9 mouse cellular contexts compared by ENCODE assay signal in the genomic region with DNA sequence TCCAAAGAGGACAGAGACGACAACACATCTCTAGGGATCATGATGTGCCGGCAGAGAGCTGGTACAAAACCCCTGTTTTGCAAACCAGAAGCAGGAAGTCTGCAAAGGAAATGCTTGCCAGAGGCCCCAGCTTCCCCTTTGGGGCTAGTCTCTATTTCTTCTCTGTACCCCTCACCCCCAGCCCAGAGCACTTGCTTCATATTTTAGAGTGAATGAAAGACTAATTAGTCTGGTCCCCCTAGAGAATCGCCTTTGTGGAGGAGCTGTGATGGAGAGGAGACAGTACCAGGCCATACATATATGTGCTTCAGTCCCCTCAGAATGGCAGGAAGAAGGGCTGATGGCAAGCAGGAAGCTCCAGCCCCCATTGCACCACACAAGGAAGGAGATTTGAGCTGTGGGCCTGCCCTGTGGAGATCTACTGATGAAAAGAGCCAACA. TPM values are rescaled to one million over a fixed set of nuclear protein-coding genes. Genes with fewer than 3 reads are reported as not detected.
A peak's percentile ranks its signal among the peaks of the same experiment; 100 is the strongest.
DNase-seq lines count a peak whose midpoint lies in the region; ATAC-seq and TF ChIP-seq lines count a peak whose summit lies in the region.
"Had no signal": no experiment of that assay in that cellular context is flagged by ENCODE, and none has a peak within 500 bp of the region (broad histone marks: within the 10 kb centered on the region; RNA-seq: fewer than 3 reads in every experiment).

No protein-coding gene starts in this region.

- peak overlapping the region; percentile 1; the same call in 1 of the 2 replicates for H3K4me3 ChIP-seq in heart, postnatal 0 days (ENCODE audit: low read depth, low read length)
- no peak overlapping the region for H3K4me3 ChIP-seq in embryonic facial prominence, embryonic 14.5 days (ENCODE audit: low read depth, low read length)
- no peak overlapping the region for H3K4me3 ChIP-seq in cerebellum, adult 2 months (replicated peaks; ENCODE audit: insufficient read depth, low read depth, low read length)
- H3K4me3 ChIP-seq: forebrain, embryonic 15.5 days had no signal

- peak overlapping the region; percentile 31; the same call in 1 of the 2 replicates for H3K4me2 ChIP-seq in heart, postnatal 0 days (ENCODE audit: low read depth, low read length)
- H3K4me2 ChIP-seq in embryonic facial prominence, embryonic 14.5 days (ENCODE audit: low read depth, low read length): no peak overlapping the region
- H3K4me2 ChIP-seq: forebrain, embryonic 15.5 days had no signal

- no peaks in the 10 kb centered on the region for H3K36me3 ChIP-seq in heart, postnatal 0 days (replicated peaks; ENCODE audit: control insufficient read depth, insufficient read depth, low read length)
- H3K36me3 ChIP-seq in embryonic facial prominence, embryonic 14.5 days (ENCODE audit: control insufficient read depth, insufficient read depth, low read length): no peaks in the 10 kb centered on the region
- H3K36me3 ChIP-seq: forebrain, embryonic 15.5 days had no signal

- no peak for TF ChIP-seq EP300 in heart, postnatal 0 days (IDR thresholded peaks at IDR 0.05; ENCODE audit: low read depth)

- H3K4me1 ChIP-seq in heart, postnatal 0 days (ENCODE audit: control insufficient read depth, insufficient read depth): peaks cover 12% of the 10 kb centered on the region; the same call in 1 of the 2 replicates
- peaks cover 8% of the 10 kb centered on the region; the same call in 1 of the 2 replicates for H3K4me1 ChIP-seq in embryonic facial prominence, embryonic 14.5 days (ENCODE audit: control insufficient read depth, insufficient read depth, low read length)
- no peaks in the 10 kb centered on the region for H3K4me1 ChIP-seq in cerebellum, adult 2 months (ENCODE audit: control insufficient read depth, insufficient read depth, low read length)
- H3K4me1 ChIP-seq: forebrain, embryonic 15.5 days had no signal

- WGBS in heart, postnatal 0 days: 53% methylated on average over 3 of the region's 3 CpGs
- WGBS in embryonic facial prominence, embryonic 14.5 days: 50% methylated on average over 3 of the region's 3 CpGs
- WGBS in cerebellum, adult 2 months: 87% methylated on average over 3 of the region's 3 CpGs

- H3K9ac ChIP-seq in heart, postnatal 0 days (replicated peaks; ENCODE audit: low read depth, low read length): no peak overlapping the region
- H3K9ac ChIP-seq in embryonic facial prominence, embryonic 14.5 days (ENCODE audit: low read depth, low read length): no peak overlapping the region
- H3K9ac ChIP-seq: forebrain, embryonic 15.5 days had no signal

- TF ChIP-seq POLR2A in cerebellum, adult 2 months (IDR thresholded peaks at IDR 0.05; ENCODE audit: borderline replicate concordance, insufficient read depth, low read length): no peak

- H3K27ac ChIP-seq in heart, postnatal 0 days (ENCODE audit: low read depth): peak overlapping the region; percentile 76
- no peak overlapping the region for H3K27ac ChIP-seq in embryonic facial prominence, embryonic 14.5 days (replicated peaks; ENCODE audit: low read depth, low read length)
- no peak overlapping the region for H3K27ac ChIP-seq in cerebellum, adult 2 months (ENCODE audit: insufficient read depth, low read length)
- H3K27ac ChIP-seq: forebrain, embryonic 15.5 days had no signal

- H3K9me3 ChIP-seq in heart, postnatal 0 days (replicated peaks; ENCODE audit: control insufficient read depth, low read length): no peaks in the 10 kb centered on the region
- no peaks in the 10 kb centered on the region for H3K9me3 ChIP-seq in embryonic facial prominence, embryonic 14.5 days (ENCODE audit: control insufficient read depth, low read length)
- H3K9me3 ChIP-seq: forebrain, embryonic 15.5 days had no signal

- ATAC-seq in heart, postnatal 0 days (ENCODE audit: insufficient read depth, low read depth): no peak
- ATAC-seq in embryonic facial prominence, embryonic 14.5 days (ENCODE audit: low read depth): no peak
- ATAC-seq: forebrain, embryonic 15.5 days had no signal

- no peaks in the 10 kb centered on the region for H3K27me3 ChIP-seq in heart, postnatal 0 days (ENCODE audit: control insufficient read depth, insufficient read depth, low read length)
- no peaks in the 10 kb centered on the region for H3K27me3 ChIP-seq in embryonic facial prominence, embryonic 14.5 days (replicated peaks; ENCODE audit: control insufficient read depth, insufficient read depth, low read length)
- H3K27me3 ChIP-seq in cerebellum, adult 2 months (ENCODE audit: control insufficient read depth, insufficient read depth, low read length): no peaks in the 10 kb centered on the region
- H3K27me3 ChIP-seq: forebrain, embryonic 15.5 days had no signal

- TF ChIP-seq CTCF in heart, postnatal 0 days (IDR thresholded peaks at IDR 0.05; ENCODE audit: low read depth): no peak
- no peak for TF ChIP-seq CTCF in cerebellum, adult 2 months (IDR thresholded peaks at IDR 0.05; ENCODE audit: borderline replicate concordance, insufficient read depth, low read depth, low read length)

- DNase-seq in heart, postnatal 0 days (ENCODE audit: low spot score): no peak
- no peak for DNase-seq in heart, postnatal 4 days
- peak; percentile 81 for DNase-seq in A20 (ENCODE audit: low read depth, low spot score)
- peak; percentile 25 for DNase-seq in embryonic facial prominence, embryonic 14.5 days (ENCODE audit: low spot score)
- peak; percentile 58 for DNase-seq in naive thymus-derived CD4-positive, alpha-beta T cell, adult 2 months (ENCODE audit: low read depth)
- DNase-seq in cerebellum, adult 11-12 months: no peak
- no peak for DNase-seq in layer of hippocampus, postnatal 25 days (ENCODE audit: extremely low spot score in 1 of 2, low spot score in 1 of 2)
- DNase-seq in cerebellum, adult 2 months: no peak

RNA-seq across cellular contexts. Expression of gene Rassf2, which starts 10.7 kb away (rescaled TPM):
- total RNA-seq in heart, postnatal 0 days (2014; rRNA removed; ENCODE audit: low replicate concordance): 3.7 and 5.2 TPM in 2 replicates
- 2.6 and 2.7 TPM in 2 replicates for polyA plus RNA-seq in heart, postnatal 0 days (2015; fragmentation: Nextera tagmentation; extraction: Ambion mirVana)
- total RNA-seq in heart, postnatal 4 days (2021): 10 to 100 TPM; 13.7 to 15.2 TPM
- polyA plus RNA-seq in embryonic facial prominence, embryonic 14.5 days (2014; fragmentation: Nextera tagmentation; extraction: Ambion mirVana): 23.0 and 23.1 TPM in 2 replicates
- 10 to 100 TPM; 31.4 to 34.8 TPM for total RNA-seq in layer of hippocampus, postnatal 25 days (2021)
- polyA plus RNA-seq in cerebellum, adult 2 months (2012; rRNA removed): 35.8 and 44.7 TPM in 2 replicates

Comparison
In these comparisons a context has a peak if more than half of its experiments do, and no peak if none do; other contexts are left out.
1. DNase-seq: peak in A20 (single experiment), embryonic facial prominence, embryonic 14.5 days (single experiment) and naive thymus-derived CD4-positive, alpha-beta T cell, adult 2 months (single experiment); none in heart, postnatal 0 days (single experiment), heart, postnatal 4 days (single experiment), cerebellum, adult 11-12 months (single experiment), layer of hippocampus, postnatal 25 days (0 of 2) and cerebellum, adult 2 months (0 of 2).